Mouse (Mus musculus) midbrain, embryonic 15.5 days (tissue): Measurements from ENCODE around the gene Hnmt. TPM values are rescaled to one million over a fixed set of nuclear protein-coding genes. Genes with fewer than 3 reads are reported as not detected.
A peak's percentile ranks its signal among the peaks of the same experiment; 100 is the strongest.
"Not testable (repeated sequence)": the region's sequence is repeated elsewhere in the genome, so short reads cannot be mapped to it uniquely, and the experiment has no call there.

ENCODE experiments used
- ATAC-seq: fragments of 200-750 bp; cut with Nextera tagmentation; replicated peaks from 2 replicates; pipeline ENCODE4 v1.8.0; 2017; ENCODE audit warnings: moderate TSS enrichment
- H3K27ac ChIP-seq: fragments of 300-500 bp; sonication (generic); 2 replicates; pipeline ENCODE4 v1.5.1; 2015; ENCODE audit warnings: mild to moderate bottlenecking, inconsistent platforms
- H3K27me3 ChIP-seq: fragments of 300-500 bp; sonication (generic); replicated peaks from 2 replicates; pipeline ENCODE4 v1.6.1; 2015; ENCODE audit warnings: inconsistent platforms
- H3K36me3 ChIP-seq: fragments of 300-500 bp; sonication (generic); replicated peaks from 2 replicates; pipeline ENCODE4 v1.6.1; 2015; ENCODE audit warnings: inconsistent platforms
- H3K4me1 ChIP-seq: fragments of 300-500 bp; sonication (generic); 2 replicates; pipeline ENCODE4 v1.6.1; 2015; ENCODE audit warnings: inconsistent platforms
- H3K4me2 ChIP-seq: fragments of 300-500 bp; sonication (generic); 2 replicates; pipeline ENCODE4 v1.6.1; 2015; ENCODE audit warnings: inconsistent platforms, mild to moderate bottlenecking, moderate library complexity
- H3K4me3 ChIP-seq: fragments of 300-500 bp; sonication (generic); 2 replicates; pipeline ENCODE4 v1.5.1; 2015; ENCODE audit warnings: mild to moderate bottlenecking, inconsistent platforms
- H3K9ac ChIP-seq: fragments of 300-500 bp; sonication (generic); 2 replicates; pipeline ENCODE4 v1.6.1; 2015; ENCODE audit warnings: mild to moderate bottlenecking, inconsistent platforms
- H3K9me3 ChIP-seq: fragments of 300-500 bp; sonication (generic); 2 replicates; pipeline ENCODE4 v1.6.1; 2016; ENCODE audit warnings: inconsistent platforms
- WGBS: fragments of 180-500 bp; shearing (Covaris S2); methylation state at CpG from one replicate; pipeline ENCODE4 v1.1.7; 2015; ENCODE audit warnings: mixed read lengths; 5-methylcytosine and 5-hydroxymethylcytosine counted together
- polyA plus RNA-seq: library from polyadenylated mRNA; unstranded; fragments of >200 nt; fragmentation: Nextera tagmentation; extraction: Ambion mirVana; gene quantifications from 2 replicates; pipeline ENCODE4 v1.2.1, GENCODE M21; 2015

The Hnmt gene
- polyA plus RNA-seq, result 6.5 and 7.9 TPM in 2 replicates

DNA sequence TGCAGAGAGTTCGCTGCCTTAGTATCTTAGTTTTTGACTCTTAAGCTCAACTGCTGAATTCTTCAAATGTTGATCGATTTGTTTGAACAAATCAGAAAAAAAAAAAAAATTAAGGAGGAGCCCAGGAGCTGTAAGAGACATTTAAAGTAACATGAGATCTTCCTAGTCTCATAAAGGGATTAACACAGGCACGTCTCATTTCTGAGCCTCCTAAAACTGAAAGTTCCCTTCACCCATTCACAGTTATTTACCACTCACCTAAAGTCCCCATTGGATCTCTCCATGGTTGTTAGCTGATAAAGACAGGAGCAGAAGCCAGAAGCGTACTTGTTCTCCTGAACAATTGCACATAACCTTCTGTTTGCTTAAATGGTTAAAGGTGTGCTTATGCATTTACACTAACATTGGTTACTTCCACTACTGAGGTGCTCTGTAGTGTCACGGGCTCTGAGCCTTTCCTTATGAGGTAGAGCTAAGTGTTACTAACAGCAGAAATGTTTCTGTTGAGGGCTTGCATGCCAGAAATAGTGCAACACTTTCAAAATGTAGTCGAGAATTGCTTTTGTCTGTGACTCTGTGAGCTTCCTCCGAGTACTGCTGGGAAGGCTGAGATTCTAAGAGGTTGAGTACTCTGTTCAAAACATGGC lies at the start of gene Hnmt:
Hnmt (minus strand) TSS at position 51 of the 647 bp plus-strand sequence.
- H3K27me3 ChIP-seq, result no peaks in the 10 kb centered on the region
- H3K27ac ChIP-seq, result peak within 1 kb of the TSS; percentile 63
- no peaks in the 10 kb centered on the region for H3K9me3 ChIP-seq
- 38% methylated on average over 7 of the region's 7 CpGs for WGBS
- peak within 1 kb of the TSS; percentile 28; the same call in 1 of the 2 replicates for H3K9ac ChIP-seq
- H3K4me2 ChIP-seq, result peak within 1 kb of the TSS; percentile 56
- H3K4me1 ChIP-seq, result 0 out of 2 replicates have a peak, but pooled peaks cover 4% of the 10 kb centered on the region
- H3K36me3 ChIP-seq, result no peaks in the 10 kb centered on the region
- no peak for ATAC-seq
- H3K4me3 ChIP-seq, result peak within 1 kb of the TSS; percentile 42

GRCm38 (mm10) chr2:24096495-24096894 lies 47.3 kb upstream of the Hnmt start, which contains the start of gene Tbpl2:
Gene Tbpl2 (minus strand): TSS chr2:24096595.
- 82% methylated on average over 4 of the region's 4 CpGs for WGBS
- Histone ChIP-seq H3K4me3 (no peak within 1 kb of the TSS), H3K4me2 (no peak within 1 kb of the TSS), H3K4me1 (no peaks in the 10 kb centered on the region), H3K9me3 (no peaks in the 10 kb centered on the region), H3K9ac (no peak within 1 kb of the TSS), H3K27ac (no peak within 1 kb of the TSS), H3K36me3 (no peaks in the 10 kb centered on the region), H3K27me3 (no peaks in the 10 kb centered on the region)
- no peak for ATAC-seq

- H3K4me1 ChIP-seq, result no peaks in the 10 kb centered on the region
- WGBS, result 82% methylated on average over 1 of the region's 1 CpGs
- H3K9me3 ChIP-seq, result no peaks in the 10 kb centered on the region
- no peak overlapping the region for H3K4me3 ChIP-seq
- H3K9ac ChIP-seq, result no peak overlapping the region
- no peak overlapping the region for H3K27ac ChIP-seq
- H3K36me3 ChIP-seq, result no peaks in the 10 kb centered on the region
- no peak for ATAC-seq
- H3K27me3 ChIP-seq, result no peaks in the 10 kb centered on the region
- H3K4me2 ChIP-seq, result no peak overlapping the region
Measured at GRCm38 (mm10) chr2:24090921-24091320, 41.7 kb upstream of the Hnmt start.

DNA sequence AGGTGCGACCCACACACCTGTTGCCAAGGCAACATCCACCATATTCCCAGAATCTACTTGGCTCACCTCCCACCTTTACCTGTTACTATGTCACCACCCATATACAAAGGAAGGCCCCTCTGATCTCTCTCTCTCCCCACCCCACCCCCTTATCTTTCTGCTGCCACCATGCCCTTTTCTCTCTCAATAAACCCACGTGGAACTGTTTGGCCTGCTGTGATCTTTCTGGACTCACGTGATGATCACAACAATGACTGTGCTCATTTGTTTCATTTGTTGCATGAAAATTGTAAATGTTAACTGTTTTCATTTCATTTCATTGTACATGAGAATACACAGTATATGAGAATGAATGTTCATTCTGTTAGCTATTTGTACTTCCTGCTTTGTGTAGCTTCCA lies 1.3 kb upstream of the Hnmt start:
- Histone ChIP-seq H3K9me3 (no peaks in the 10 kb centered on the region), H3K9ac (no peak overlapping the region), H3K36me3 (no peaks in the 10 kb centered on the region), H3K27me3 (no peaks in the 10 kb centered on the region), H3K4me2 (no peak overlapping the region), H3K4me1 (0 out of 2 replicates have a peak, but pooled peaks cover 4% of the 10 kb centered on the region), H3K27ac (no peak overlapping the region), H3K4me3 (no peak overlapping the region)
- no peak for ATAC-seq
- WGBS, result 86% methylated on average over 3 of the region's 3 CpGs

DNA sequence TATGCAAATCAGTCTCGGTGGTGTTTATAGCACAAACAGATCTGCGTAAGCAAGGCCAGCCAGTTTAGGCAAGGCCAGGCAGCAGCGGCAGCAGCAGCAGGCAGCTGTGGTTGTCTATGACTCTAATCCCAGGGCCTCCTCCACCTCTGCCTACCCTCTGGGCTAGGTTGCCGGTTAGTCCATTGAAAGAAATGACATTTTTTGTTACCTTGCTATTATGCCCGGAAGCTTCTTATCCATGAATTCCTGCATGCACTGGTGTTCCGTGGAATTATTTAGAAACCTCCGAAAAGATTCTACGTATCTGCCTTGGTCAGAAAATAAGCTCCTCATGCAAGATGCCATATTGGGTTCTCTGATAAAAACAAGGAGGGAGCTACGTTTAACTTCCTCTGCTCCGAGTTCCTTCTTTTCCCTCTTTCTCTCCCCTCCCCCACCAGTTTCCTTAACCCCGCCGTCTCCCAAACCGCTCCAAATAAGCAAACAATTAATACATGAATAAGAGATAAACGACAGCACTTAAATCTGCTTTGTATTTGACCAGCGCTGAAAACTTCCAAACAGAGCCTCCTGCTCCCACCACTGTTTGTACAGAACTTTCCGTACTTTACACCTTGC lies 605 bp downstream of the Hnmt start:
- H3K9me3 ChIP-seq, result no peaks in the 10 kb centered on the region
- no peaks in the 10 kb centered on the region for H3K36me3 ChIP-seq
- peak overlapping the region; percentile 63 for H3K27ac ChIP-seq
- 0 out of 2 replicates have a peak, but pooled peaks cover 4% of the 10 kb centered on the region for H3K4me1 ChIP-seq
- peak overlapping the region; percentile 42 for H3K4me3 ChIP-seq
- peak overlapping the region; percentile 28; the same call in 1 of the 2 replicates for H3K9ac ChIP-seq
- H3K4me2 ChIP-seq, result peak overlapping the region; percentile 56
- 5% methylated on average over 16 of the region's 16 CpGs for WGBS
- no peaks in the 10 kb centered on the region for H3K27me3 ChIP-seq
- ATAC-seq, result peak; percentile 97

GRCm38 (mm10) chr2:24047551-24048479 lies 1.4 kb downstream of the Hnmt start:
- H3K4me3 ChIP-seq, result peak overlapping the region; percentile 42

GRCm38 (mm10) chr2:24042901-24043300 lies 6.3 kb downstream of the Hnmt start:
- 92% methylated on average over 1 of the region's 1 CpGs for WGBS
- H3K4me3 ChIP-seq, result no peak overlapping the region
- H3K27ac ChIP-seq, result no peak overlapping the region
- H3K9me3 ChIP-seq, result no peaks in the 10 kb centered on the region
- ATAC-seq, result no peak
- no peak overlapping the region for H3K9ac ChIP-seq
- no peak overlapping the region for H3K4me2 ChIP-seq
- H3K36me3 ChIP-seq, result no peaks in the 10 kb centered on the region
- 0 out of 2 replicates have a peak, but pooled peaks cover 4% of the 10 kb centered on the region for H3K4me1 ChIP-seq
- H3K27me3 ChIP-seq, result no peaks in the 10 kb centered on the region

More at GRCm38 (mm10) chr2:24047551-24048479, 1.4 kb downstream of the Hnmt start:
- H3K9me3 ChIP-seq, result no peaks in the 10 kb centered on the region
- no peaks in the 10 kb centered on the region for H3K27me3 ChIP-seq
- ATAC-seq, result peak; percentile 62
- no peaks in the 10 kb centered on the region for H3K36me3 ChIP-seq
- H3K9ac ChIP-seq, result peak overlapping the region; percentile 28; the same call in 1 of the 2 replicates
- H3K4me1 ChIP-seq, result 0 out of 2 replicates have a peak, but pooled peaks cover 4% of the 10 kb centered on the region
- peak overlapping the region; percentile 56 for H3K4me2 ChIP-seq
- peak overlapping the region; percentile 63; the same call in 1 of the 2 replicates for H3K27ac ChIP-seq
- WGBS, result 20% methylated on average over 6 of the region's 6 CpGs

DNA sequence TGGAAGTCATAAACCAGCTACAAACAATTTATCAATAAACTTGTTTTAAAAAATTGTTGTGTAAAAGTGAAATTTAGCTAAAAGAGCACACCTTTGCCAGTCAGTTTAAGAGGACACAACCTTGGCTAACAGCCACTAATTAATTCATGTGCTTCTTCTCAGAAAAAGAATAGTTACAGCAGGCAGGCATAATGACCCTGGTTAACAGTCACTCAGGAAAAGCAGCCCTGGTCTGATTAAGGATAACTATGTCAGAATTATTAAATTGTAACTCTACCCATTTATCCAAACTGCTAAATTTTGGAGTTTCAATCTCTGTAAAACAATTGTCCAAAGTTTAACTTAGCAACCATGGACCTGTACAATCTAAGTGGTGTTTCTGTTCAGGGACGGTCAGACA lies 8.7 kb downstream of the Hnmt start:
- Histone ChIP-seq H3K4me3 (no peak overlapping the region), H3K27ac (no peak overlapping the region), H3K9ac (no peak overlapping the region), H3K9me3 (no peaks in the 10 kb centered on the region), H3K27me3 (no peaks in the 10 kb centered on the region), H3K36me3 (no peaks in the 10 kb centered on the region), H3K4me1 (no peaks in the 10 kb centered on the region), H3K4me2 (no peak overlapping the region)
- WGBS, result 90% methylated on average over 1 of the region's 1 CpGs
- ATAC-seq, result no peak

DNA sequence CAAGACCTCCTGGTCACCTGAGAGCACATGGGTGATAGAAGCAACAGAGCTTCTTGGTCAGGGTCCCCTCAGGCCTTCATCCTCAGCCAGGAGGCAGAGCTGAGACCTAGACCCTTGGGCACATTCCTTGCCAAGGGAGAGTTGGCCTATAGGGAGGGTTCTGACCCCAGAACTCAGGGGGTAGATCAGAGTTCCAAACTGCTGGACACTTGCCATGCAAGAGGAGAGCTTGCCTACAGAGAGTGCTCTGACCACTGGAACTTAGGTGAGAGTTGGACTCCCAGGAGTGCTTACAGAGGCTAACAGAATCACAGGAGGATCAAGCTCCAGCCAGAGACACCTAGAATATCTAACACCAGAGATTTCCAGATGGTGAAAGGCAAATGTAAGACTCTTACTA lies 29.8 kb downstream of the Hnmt start:
- H3K4me3 ChIP-seq, H3K27ac ChIP-seq: not testable (repeated sequence)

DNA sequence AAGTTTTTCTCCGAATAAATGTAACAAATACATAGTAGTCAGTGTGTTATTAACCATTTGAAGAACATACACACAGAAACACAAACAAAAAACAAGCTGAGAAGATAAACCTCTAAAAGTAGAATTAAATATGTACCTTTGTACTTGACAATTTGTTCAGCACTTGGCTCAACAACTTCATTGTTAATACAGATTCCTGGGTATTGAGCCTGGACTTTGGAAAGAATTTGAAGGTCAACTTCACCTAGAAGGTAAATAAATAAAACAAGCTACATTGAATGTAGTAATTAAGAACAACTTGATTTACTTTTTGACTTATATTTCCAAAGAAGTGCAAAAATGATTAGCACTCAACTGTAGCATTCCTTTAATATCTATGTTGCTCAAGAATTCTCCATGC lies 30.2 kb downstream of the Hnmt start:
- Histone ChIP-seq H3K36me3 (no peaks in the 10 kb centered on the region), H3K9ac (no peak overlapping the region), H3K27ac (no peak overlapping the region), H3K9me3 (no peaks in the 10 kb centered on the region), H3K27me3 (no peaks in the 10 kb centered on the region), H3K4me2 (no peak overlapping the region), H3K4me1 (no peaks in the 10 kb centered on the region), H3K4me3 (no peak overlapping the region)
- WGBS, result 89% methylated on average over 1 of the region's 1 CpGs
- ATAC-seq, result no peak

More for the DNA sequence above, 29.8 kb downstream of the Hnmt start:
- ATAC-seq, H3K4me1 ChIP-seq, H3K9ac ChIP-seq, H3K4me2 ChIP-seq, H3K9me3 ChIP-seq, H3K27me3 ChIP-seq, H3K36me3 ChIP-seq: not testable (repeated sequence)

DNA sequence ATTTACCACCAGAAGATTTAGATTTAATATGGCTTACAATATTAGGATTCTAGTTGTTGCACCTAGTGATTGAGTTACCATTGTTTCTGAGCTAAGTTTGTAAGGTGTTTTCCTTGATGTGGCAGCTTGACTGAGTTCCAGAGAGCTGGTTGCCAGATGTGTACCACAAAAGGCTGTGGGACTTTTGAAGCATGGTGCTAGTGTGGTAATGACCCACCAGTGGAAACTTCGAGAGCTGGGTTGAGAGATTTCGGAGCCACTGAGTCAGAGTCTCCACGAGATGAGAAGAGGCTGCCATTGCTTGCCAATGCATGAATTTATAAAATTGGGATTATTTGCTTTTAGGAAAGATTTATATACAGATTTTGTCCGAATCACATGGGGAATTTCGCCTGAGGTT lies 34.2 kb downstream of the Hnmt start:
- H3K4me3 ChIP-seq, result no peak overlapping the region
- no peaks in the 10 kb centered on the region for H3K9me3 ChIP-seq
- no peaks in the 10 kb centered on the region for H3K27me3 ChIP-seq
- H3K4me1 ChIP-seq, result no peaks in the 10 kb centered on the region
- H3K9ac ChIP-seq, result no peak overlapping the region
- ATAC-seq, result no peak
- 90% methylated on average over 5 of the region's 5 CpGs for WGBS
- no peak overlapping the region for H3K27ac ChIP-seq
- H3K4me2 ChIP-seq, result no peak overlapping the region
- no peaks in the 10 kb centered on the region for H3K36me3 ChIP-seq

- Histone ChIP-seq H3K9me3 (no peaks in the 10 kb centered on the region), H3K4me1 (no peaks in the 10 kb centered on the region), H3K4me2 (no peak overlapping the region), H3K36me3 (no peaks in the 10 kb centered on the region), H3K4me3 (no peak overlapping the region), H3K27me3 (no peaks in the 10 kb centered on the region), H3K27ac (no peak overlapping the region), H3K9ac (no peak overlapping the region)
- no peak for ATAC-seq
- 91% methylated on average over 1 of the region's 1 CpGs for WGBS
Measured at GRCm38 (mm10) chr2:23999323-23999722, 49.9 kb downstream of the Hnmt start.
